Comparison of ENCODE assay signal across 35 mouse cellular contexts in the genomic region with DNA sequence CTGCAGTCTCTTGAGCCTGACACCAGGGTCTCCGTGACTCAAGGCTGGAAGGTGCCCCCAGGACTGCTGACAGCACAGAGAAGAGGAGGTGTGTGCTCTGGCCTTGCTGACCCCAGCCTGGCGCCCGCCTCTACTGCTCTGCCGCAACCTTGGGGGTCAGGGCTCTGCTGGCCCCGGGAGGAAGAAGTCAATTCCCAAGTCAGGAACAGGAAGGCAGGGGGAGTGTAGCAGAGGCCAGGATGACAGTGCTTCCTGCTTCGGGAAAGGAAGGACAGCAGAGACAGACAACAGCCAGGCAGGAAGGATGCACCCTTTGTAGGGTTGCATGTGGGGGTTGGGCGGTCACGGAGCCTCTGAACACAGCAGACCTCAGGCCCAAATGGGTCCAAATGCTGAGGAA. TPM values are rescaled to one million over a fixed set of nuclear protein-coding genes. Genes with fewer than 3 reads are reported as not detected.
DNase-seq lines count a peak whose midpoint lies in the region; ATAC-seq and TF ChIP-seq lines count a peak whose summit lies in the region.
"Had no signal": no experiment of that assay in that cellular context is flagged by ENCODE, and none has a peak within 500 bp of the region (broad histone marks: within the 10 kb centered on the region; RNA-seq: fewer than 3 reads in every experiment).

No protein-coding gene starts in this region.

- no peak for TF ChIP-seq CTCF in liver, adult 2 months (IDR thresholded peaks at IDR 0.05; ENCODE audit: low read depth, low read length)

- peaks cover 12% of the 10 kb centered on the region for H3K4me1 ChIP-seq in heart, embryonic 10.5 days
- no peaks in the 10 kb centered on the region for H3K4me1 ChIP-seq in heart, embryonic 11.5 days (ENCODE audit: control insufficient read depth, insufficient read depth, low read length)
- 0 out of 2 replicates have a peak, but pooled peaks cover 2% of the 10 kb centered on the region for H3K4me1 ChIP-seq in liver, adult 2 months (ENCODE audit: control insufficient read depth, insufficient read depth, low read length)
- H3K4me1 ChIP-seq in liver, embryonic 11.5 days (replicated peaks; ENCODE audit: control insufficient read depth, insufficient read depth, low read length): no peaks in the 10 kb centered on the region
- H3K4me1 ChIP-seq: forebrain, embryonic 13.5 days; limb, embryonic 12.5 days; midbrain, embryonic 15.5 days; neural tube, embryonic 15.5 days had no signal

- no peak for ATAC-seq in heart, embryonic 11.5 days (replicated peaks; ENCODE audit: insufficient number of reproducible peaks, low FRiP score, low TSS enrichment)
- ATAC-seq in liver, embryonic 11.5 days (replicated peaks; ENCODE audit: low FRiP score): no peak
- ATAC-seq: activated CD4-positive, CD25-positive, alpha-beta regulatory T cell, adult 4 months; forebrain, embryonic 13.5 days; intestine, postnatal 0 days; midbrain, embryonic 15.5 days had no signal

- peaks cover 40% of the 10 kb centered on the region for H3K27me3 ChIP-seq in heart, embryonic 10.5 days (ENCODE audit: insufficient read depth, poor library complexity, severe bottlenecking)
- 0 out of 2 replicates have a peak, but pooled peaks cover 2% of the 10 kb centered on the region for H3K27me3 ChIP-seq in heart, embryonic 11.5 days (ENCODE audit: control insufficient read depth, insufficient read depth, low read length)
- no peaks in the 10 kb centered on the region for H3K27me3 ChIP-seq in liver, adult 2 months (ENCODE audit: control insufficient read depth, insufficient read depth, low read length)
- peaks cover 6% of the 10 kb centered on the region for H3K27me3 ChIP-seq in liver, embryonic 11.5 days (replicated peaks; ENCODE audit: control insufficient read depth, insufficient read depth, low read length)
- H3K27me3 ChIP-seq: midbrain, embryonic 15.5 days had no signal

- DNase-seq in adrenal gland, adult 2 months: peak; percentile 26
- no peak for DNase-seq in adrenal gland, adult (ENCODE audit: inconsistent age in 2 of 2, low spot score in 1 of 2)
- peak; percentile 64 for DNase-seq in heart, embryonic 10.5 days (ENCODE audit: low spot score)
- no peak for DNase-seq in liver, adult 2 months (ENCODE audit: extremely low read depth, low read depth, low spot score)
- DNase-seq in liver, embryonic 11.5 days (ENCODE audit: low spot score): no peak
- DNase-seq in lung, postnatal 10 days: peak; percentile 32
- no peak for DNase-seq in lung, postnatal 36 days
- DNase-seq: cerebellum, adult 11 months; cerebellum, adult 9-10 months; cerebellum, postnatal 36 days; gastrocnemius, postnatal 14 days; heart, postnatal 10 days; lung, adult 2 months; retina, postnatal 1 day; right cerebral cortex, postnatal 14 days; thymus, postnatal 4 days had no signal

- no peak overlapping the region for H3K4me3 ChIP-seq in heart, embryonic 10.5 days
- no peak overlapping the region for H3K4me3 ChIP-seq in heart, embryonic 11.5 days (ENCODE audit: low read depth, low read length)
- H3K4me3 ChIP-seq in liver, adult 2 months (ENCODE audit: insufficient read depth, low read depth, low read length): no peak overlapping the region
- no peak overlapping the region for H3K4me3 ChIP-seq in liver, embryonic 11.5 days (ENCODE audit: low read depth, low read length)
- H3K4me3 ChIP-seq: forebrain, embryonic 13.5 days; heart, embryonic 13.5 days; layer of hippocampus, adult 2 months; left cerebral cortex, adult 2 months; limb, embryonic 12.5 days; midbrain, embryonic 10.5 days; midbrain, embryonic 15.5 days; neural tube, embryonic 15.5 days had no signal

- no peaks in the 10 kb centered on the region for H3K9me3 ChIP-seq in heart, embryonic 10.5 days
- no peaks in the 10 kb centered on the region for H3K9me3 ChIP-seq in heart, embryonic 11.5 days (replicated peaks; ENCODE audit: control insufficient read depth, low read length)
- H3K9me3 ChIP-seq in liver, embryonic 11.5 days (ENCODE audit: control insufficient read depth, low read length): no peaks in the 10 kb centered on the region
- H3K9me3 ChIP-seq: forebrain, embryonic 13.5 days; heart, embryonic 13.5 days; limb, embryonic 12.5 days; midbrain, embryonic 10.5 days; midbrain, embryonic 15.5 days; neural tube, embryonic 15.5 days had no signal

- no peak overlapping the region for H3K4me2 ChIP-seq in heart, embryonic 11.5 days
- no peak overlapping the region for H3K4me2 ChIP-seq in liver, embryonic 11.5 days
- H3K4me2 ChIP-seq: forebrain, embryonic 13.5 days; heart, embryonic 13.5 days; hindbrain, embryonic 14.5 days; limb, embryonic 12.5 days; midbrain, embryonic 15.5 days; neural tube, embryonic 15.5 days had no signal

- no peak for TF ChIP-seq POLR2A in liver, adult 2 months (IDR thresholded peaks at IDR 0.05; ENCODE audit: extremely low read depth, insufficient read depth, low read length)

- H3K79me2 ChIP-seq in liver, adult 2 months (ENCODE audit: control insufficient read depth, insufficient read depth, low read length): no peaks in the 10 kb centered on the region

- WGBS in heart, embryonic 10.5 days: 68% methylated on average over 8 of the region's 8 CpGs
- WGBS in heart, embryonic 11.5 days (ENCODE audit: insufficient replicate concordance): 50% methylated on average over 8 of the region's 8 CpGs
- WGBS in liver, adult 2 months: 71% methylated on average over 8 of the region's 8 CpGs
- 37% methylated on average over 8 of the region's 8 CpGs for WGBS in liver, embryonic 11.5 days

- no peak overlapping the region for H3K9ac ChIP-seq in heart, embryonic 11.5 days (ENCODE audit: low read depth, low read length)
- H3K9ac ChIP-seq in liver, adult 2 months (ENCODE audit: low read depth, low read length): no peak overlapping the region
- no peak overlapping the region for H3K9ac ChIP-seq in liver, embryonic 11.5 days (ENCODE audit: low read depth, low read length)
- H3K9ac ChIP-seq: forebrain, embryonic 13.5 days; heart, embryonic 13.5 days; hindbrain, embryonic 14.5 days; limb, embryonic 12.5 days; midbrain, embryonic 15.5 days; neural tube, embryonic 15.5 days had no signal

- no peaks in the 10 kb centered on the region for H3K36me3 ChIP-seq in heart, embryonic 10.5 days
- H3K36me3 ChIP-seq in heart, embryonic 11.5 days (ENCODE audit: control insufficient read depth, insufficient read depth, low read length): no peaks in the 10 kb centered on the region
- H3K36me3 ChIP-seq in liver, adult 2 months (ENCODE audit: control insufficient read depth, insufficient read depth, low read length): no peaks in the 10 kb centered on the region
- no peaks in the 10 kb centered on the region for H3K36me3 ChIP-seq in liver, embryonic 11.5 days (ENCODE audit: control insufficient read depth, insufficient read depth, low read length)
- H3K36me3 ChIP-seq: heart, embryonic 13.5 days; limb, embryonic 12.5 days; midbrain, embryonic 10.5 days; midbrain, embryonic 15.5 days; neural tube, embryonic 15.5 days had no signal

- no peak overlapping the region for H3K27ac ChIP-seq in heart, embryonic 10.5 days
- no peak overlapping the region for H3K27ac ChIP-seq in heart, embryonic 11.5 days (ENCODE audit: low read depth, low read length)
- peak overlapping the region; percentile 43 for H3K27ac ChIP-seq in liver, adult 2 months (replicated peaks; ENCODE audit: insufficient read depth, low read depth, low read length)
- no peak overlapping the region for H3K27ac ChIP-seq in liver, embryonic 11.5 days (ENCODE audit: low read depth, low read length)
- H3K27ac ChIP-seq: forebrain, embryonic 13.5 days; heart, embryonic 13.5 days; hindbrain, embryonic 14.5 days; layer of hippocampus, adult 2 months; left cerebral cortex, adult 2 months; limb, embryonic 12.5 days; midbrain, embryonic 10.5 days; midbrain, embryonic 15.5 days; neural tube, embryonic 15.5 days had no signal

RNA-seq across cellular contexts. Expression of gene Flt4, which starts 9.4 kb away (rescaled TPM):
- total RNA-seq in adrenal gland, adult 2 months (2021): 10 to 100 TPM; 12.5 to 20.9 TPM
- polyA plus RNA-seq in adrenal gland, adult 2 months (2012; rRNA removed): 16.5 and 17.5 TPM in 2 replicates
- polyA plus RNA-seq in heart, embryonic 10.5 days (2016; fragmentation: Nextera tagmentation; extraction: Ambion mirVana): 7.3 and 8.2 TPM in 2 replicates
- 6.3 and 7.6 TPM in 2 replicates for polyA plus RNA-seq in heart, embryonic 11.5 days (2014; fragmentation: Nextera tagmentation; extraction: Ambion mirVana)
- total RNA-seq in liver, adult 2 months (2014; rRNA removed): 7.8 and 13.6 TPM in 2 replicates
- 7.5 and 9.8 TPM in 2 replicates for polyA plus RNA-seq in liver, adult 2 months (2012; rRNA removed)
- 9.2 and 9.9 TPM in 2 replicates for polyA plus RNA-seq in liver, embryonic 11.5 days (2014; fragmentation: Nextera tagmentation; extraction: Ambion mirVana)
- total RNA-seq: hematopoietic stem cell, adult 5-6 weeks had no signal
- polyA plus RNA-seq: activated CD4-positive, CD25-positive, alpha-beta regulatory T cell, adult 4 months had no signal

RNA-seq across cellular contexts. Expression of gene Scgb3a1, which starts 44.9 kb away (rescaled TPM):
- total RNA-seq in adrenal gland, adult 2 months (2021): not detected
- 0.58 TPM in 1 of 2 replicates, not detected in the other for polyA plus RNA-seq in adrenal gland, adult 2 months (2012; rRNA removed)
- polyA plus RNA-seq in heart, embryonic 10.5 days (2016; fragmentation: Nextera tagmentation; extraction: Ambion mirVana): 0.30 and 1.3 TPM in 2 replicates
- 0.86 and 1.1 TPM in 2 replicates for polyA plus RNA-seq in heart, embryonic 11.5 days (2014; fragmentation: Nextera tagmentation; extraction: Ambion mirVana)
- total RNA-seq in liver, adult 2 months (2014; rRNA removed): not detected in 2 replicates
- 0.22 TPM in 1 of 2 replicates, not detected in the other for polyA plus RNA-seq in liver, adult 2 months (2012; rRNA removed)
- not detected in 2 replicates for polyA plus RNA-seq in liver, embryonic 11.5 days (2014; fragmentation: Nextera tagmentation; extraction: Ambion mirVana)
- total RNA-seq: CH12.LX; gastrocnemius, postnatal 14 days; hematopoietic stem cell, adult 5-6 weeks; layer of hippocampus, adult 2 months; layer of hippocampus, postnatal 14 days; left cerebral cortex, adult 2 months; megakaryocyte progenitor cell, adult 5-6 weeks had no signal
- polyA plus RNA-seq: C2C12; embryonic facial prominence, embryonic 11.5 days; forebrain, embryonic 13.5 days; hindbrain, embryonic 14.5 days; limb, embryonic 12.5 days; midbrain, embryonic 10.5 days; midbrain, embryonic 15.5 days; neural tube, embryonic 15.5 days; stomach, embryonic 14.5 days had no signal

Comparison
In these comparisons a context has a peak if more than half of its experiments do, and no peak if none do; other contexts are left out.
1. DNase-seq: peak in adrenal gland, adult 2 months (single experiment), heart, embryonic 10.5 days (single experiment) and lung, postnatal 10 days (single experiment); none in adrenal gland, adult (0 of 2), liver, adult 2 months (single experiment), liver, embryonic 11.5 days (single experiment) and lung, postnatal 36 days (single experiment).